Mouse (Mus musculus) midbrain, embryonic 13.5 days (tissue): ENCODE measurements at regions not wholly inside any gene's neighbourhood (a gene's known extent, or its start where the extent isn't known, plus 50 kb on each side); places are given as distances from the start of the nearest gene placed in this dataset.
A peak's percentile ranks its signal among the peaks of the same experiment; 100 is the strongest.

ENCODE experiments used
- ATAC-seq: fragments of 200-750 bp; cut with Nextera tagmentation; 2 replicates; pipeline ENCODE4 v1.8.0; 2017; ENCODE audit warnings: mild to moderate bottlenecking, moderate TSS enrichment, moderate library complexity
- H3K27ac ChIP-seq: fragments of 300-500 bp; sonication (generic); 2 replicates; pipeline ENCODE4 v1.5.1; 2015; ENCODE audit warnings: inconsistent platforms, mild to moderate bottlenecking, moderate library complexity
- H3K27me3 ChIP-seq: fragments of 300-500 bp; sonication (generic); 2 replicates; pipeline ENCODE4 v1.6.1; 2015; ENCODE audit warnings: mild to moderate bottlenecking, inconsistent platforms
- H3K36me3 ChIP-seq: fragments of 300-500 bp; sonication (generic); 2 replicates; pipeline ENCODE4 v1.6.1; 2015; ENCODE audit warnings: mild to moderate bottlenecking, inconsistent platforms
- H3K4me1 ChIP-seq: fragments of 300-500 bp; sonication (generic); replicated peaks from 2 replicates; pipeline ENCODE4 v1.6.1; 2015; ENCODE audit warnings: inconsistent platforms
- H3K4me2 ChIP-seq: fragments of 300-500 bp; sonication (generic); replicated peaks from 2 replicates; pipeline ENCODE4 v1.6.1; 2015; ENCODE audit warnings: moderate library complexity, mild to moderate bottlenecking, inconsistent platforms
- H3K4me3 ChIP-seq: fragments of 300-500 bp; sonication (generic); replicated peaks from 2 replicates; pipeline ENCODE4 v1.5.1; 2015; ENCODE audit warnings: mild to moderate bottlenecking, inconsistent platforms
- H3K9ac ChIP-seq: fragments of 300-500 bp; sonication (generic); replicated peaks from 2 replicates; pipeline ENCODE4 v1.6.1; 2015; ENCODE audit warnings: mild to moderate bottlenecking, inconsistent platforms
- H3K9me3 ChIP-seq: fragments of 300-500 bp; sonication (generic); 2 replicates; pipeline ENCODE4 v1.6.1; 2016; ENCODE audit warnings: mild to moderate bottlenecking, inconsistent platforms
- WGBS: fragments of 180-500 bp; shearing (Covaris S2); methylation state at CpG from one replicate; pipeline ENCODE4 v1.1.7; 2015; 5-methylcytosine and 5-hydroxymethylcytosine counted together

DNA sequence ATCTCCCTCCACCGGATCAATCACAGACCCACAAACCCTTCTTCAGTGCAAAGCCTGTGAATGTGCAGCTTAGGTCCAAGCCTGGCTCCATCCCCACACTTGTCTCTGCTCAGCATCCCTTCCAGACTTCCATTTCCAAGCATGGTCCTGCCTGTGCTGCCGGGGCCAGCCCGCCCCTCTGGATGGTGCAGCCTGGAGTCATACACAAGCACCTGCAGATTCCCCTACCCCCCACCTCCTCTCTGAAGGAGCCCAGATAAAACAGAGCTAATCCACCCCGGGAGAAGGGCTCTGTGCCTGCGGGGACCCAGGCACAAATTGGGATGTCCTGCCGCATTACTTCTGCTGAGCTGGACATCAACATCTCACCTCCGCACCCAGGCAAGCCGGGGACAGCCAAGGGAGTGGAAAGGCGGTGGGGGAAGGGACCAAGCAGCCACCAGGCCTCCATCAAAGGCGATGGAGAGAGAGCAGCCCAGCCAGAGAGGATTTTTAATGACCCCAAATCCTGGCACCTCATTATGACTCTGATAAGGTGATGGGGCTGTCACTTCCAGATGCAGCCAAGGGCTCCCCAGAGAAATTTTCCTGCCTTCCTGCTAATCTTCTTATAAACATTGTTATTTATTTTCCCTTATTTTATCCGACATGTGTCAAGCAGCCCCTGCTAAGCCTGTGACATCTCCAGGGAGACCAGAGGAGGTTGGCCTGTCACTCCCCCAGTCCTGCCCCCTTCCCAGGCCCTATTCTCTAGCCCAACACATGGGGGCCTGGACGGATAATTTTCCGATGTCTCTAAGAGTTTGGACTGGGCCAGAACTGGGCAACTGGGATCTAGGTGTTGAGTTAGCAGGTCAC is 105.5 kb upstream of the Unc5b start:
- WGBS = 6% methylated on average over 13 of the region's 13 CpGs
- H3K9me3 ChIP-seq = no peaks in the 10 kb centered on the region
- no peaks in the 10 kb centered on the region for H3K36me3 ChIP-seq
- peak overlapping the region; percentile 81 for H3K27ac ChIP-seq
- H3K27me3 ChIP-seq = peaks cover 9% of the 10 kb centered on the region
- 0 out of 2 replicates have a peak overlapping the region, but pooled peaks have one; percentile 10 for H3K4me2 ChIP-seq
- peak; percentile 79 for ATAC-seq
- H3K4me3 ChIP-seq = no peak overlapping the region
- peak overlapping the region; percentile 16; the same call in 1 of the 2 replicates for H3K9ac ChIP-seq
- peaks cover 60% of the 10 kb centered on the region for H3K4me1 ChIP-seq

DNA sequence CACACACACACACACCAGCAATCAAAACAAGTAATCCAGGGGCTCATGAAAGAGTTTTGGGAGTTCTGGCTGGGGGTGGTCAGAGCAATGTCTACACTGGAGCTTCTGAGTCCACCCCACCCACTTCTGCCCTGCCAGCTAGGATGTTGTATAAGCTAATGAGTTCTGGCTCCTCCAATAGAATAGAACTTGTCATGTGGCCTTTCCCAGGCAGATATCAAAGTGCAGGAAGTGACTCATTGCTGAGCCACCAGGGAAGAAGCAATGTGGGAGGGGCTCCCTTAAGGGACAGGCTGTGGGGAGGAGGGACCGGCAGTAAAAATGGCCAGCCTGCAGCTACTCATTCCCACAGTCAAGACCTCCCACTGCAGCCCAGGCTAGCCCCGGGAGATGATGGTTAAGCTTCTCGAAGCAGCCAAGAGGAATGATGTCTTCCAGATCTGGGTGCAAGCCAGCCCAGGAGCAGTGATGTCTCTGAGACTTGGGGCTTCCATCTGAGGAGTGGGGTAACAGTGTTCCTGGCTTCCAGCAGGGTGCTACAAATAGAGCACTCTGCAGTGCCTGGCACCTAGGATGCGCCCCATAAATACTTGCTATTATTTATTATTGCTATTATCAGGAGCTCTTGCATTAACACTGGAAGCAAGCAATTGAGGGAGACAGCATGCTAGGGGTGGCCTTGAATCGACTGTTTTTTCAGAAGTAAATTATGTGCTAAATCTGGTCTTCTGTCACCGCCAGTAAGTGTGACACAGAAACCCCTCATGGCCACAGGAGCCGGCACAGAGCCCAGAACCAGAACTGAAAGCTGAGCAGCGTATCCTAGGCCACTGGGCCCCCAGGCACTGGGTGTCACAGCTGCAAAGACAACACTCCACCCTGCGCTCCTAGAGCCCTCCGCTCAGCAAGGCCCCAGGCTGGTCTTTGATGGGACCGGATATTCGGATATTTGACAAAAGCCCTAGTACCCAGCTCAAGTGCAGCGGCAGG is 103.2 kb upstream of the Unc5b start:
- 0 out of 2 replicates have a peak overlapping the region, but pooled peaks have one; percentile 77 for H3K27ac ChIP-seq
- H3K4me1 ChIP-seq = peaks cover 55% of the 10 kb centered on the region
- no peak overlapping the region for H3K9ac ChIP-seq
- WGBS = 63% methylated on average over 13 of the region's 13 CpGs
- H3K4me2 ChIP-seq = no peak overlapping the region
- no peaks in the 10 kb centered on the region for H3K36me3 ChIP-seq
- ATAC-seq = no peak
- H3K9me3 ChIP-seq = no peaks in the 10 kb centered on the region
- peaks cover 18% of the 10 kb centered on the region for H3K27me3 ChIP-seq
- no peak overlapping the region for H3K4me3 ChIP-seq

DNA sequence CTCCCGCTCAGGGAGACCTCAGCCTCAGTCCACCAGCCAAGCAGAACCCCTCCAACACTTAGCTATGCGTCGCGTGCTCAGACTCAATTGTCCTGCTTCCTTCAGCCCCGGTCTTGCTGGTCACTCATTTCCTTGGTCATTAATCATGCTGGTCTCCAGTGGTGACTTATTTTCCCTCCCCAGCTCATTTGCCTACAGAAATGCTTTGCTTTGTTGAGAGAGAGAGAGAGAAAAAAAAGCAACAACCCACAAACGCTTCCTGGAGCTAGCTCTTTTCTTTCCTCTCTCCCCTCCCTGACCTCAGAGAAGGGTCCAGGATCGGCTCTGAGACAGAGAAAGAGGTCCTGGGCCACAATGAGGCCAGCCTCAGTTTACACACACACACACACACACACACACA is 102.5 kb upstream of the Unc5b start:
- Histone ChIP-seq H3K27ac (no peak overlapping the region), H3K36me3 (no peaks in the 10 kb centered on the region), H3K4me3 (no peak overlapping the region), H3K4me2 (no peak overlapping the region), H3K9ac (no peak overlapping the region), H3K27me3 (peaks cover 23% of the 10 kb centered on the region), H3K9me3 (no peaks in the 10 kb centered on the region), H3K4me1 (peaks cover 58% of the 10 kb centered on the region)
- no peak for ATAC-seq
- 23% methylated on average over 7 of the region's 7 CpGs for WGBS

DNA sequence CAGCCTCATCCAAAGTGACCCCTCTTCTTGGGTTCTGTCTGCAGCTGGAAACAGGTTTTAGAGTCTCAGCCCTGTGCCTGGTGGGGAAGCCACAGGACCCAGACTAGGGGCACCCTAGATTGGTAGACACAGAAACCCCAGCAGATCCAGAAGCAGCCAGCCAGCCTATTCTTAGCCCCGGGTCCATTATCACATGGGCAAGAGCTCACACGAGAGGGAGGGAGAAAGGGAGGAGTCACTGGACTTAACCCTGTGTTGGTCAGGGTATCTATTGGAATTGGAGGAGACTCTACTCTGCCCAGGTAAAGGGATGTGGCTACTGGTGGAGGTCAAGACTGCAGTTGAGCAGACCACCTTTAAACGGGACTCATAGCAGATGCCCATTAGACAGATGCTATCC is 101.5 kb upstream of the Unc5b start:
- Histone ChIP-seq H3K9me3 (no peaks in the 10 kb centered on the region), H3K9ac (no peak overlapping the region), H3K4me1 (peaks cover 56% of the 10 kb centered on the region), H3K27ac (no peak overlapping the region), H3K4me3 (no peak overlapping the region), H3K4me2 (no peak overlapping the region), H3K36me3 (no peaks in the 10 kb centered on the region), H3K27me3 (peaks cover 28% of the 10 kb centered on the region)
- ATAC-seq = no peak
- WGBS = 32% methylated on average over 3 of the region's 3 CpGs

DNA sequence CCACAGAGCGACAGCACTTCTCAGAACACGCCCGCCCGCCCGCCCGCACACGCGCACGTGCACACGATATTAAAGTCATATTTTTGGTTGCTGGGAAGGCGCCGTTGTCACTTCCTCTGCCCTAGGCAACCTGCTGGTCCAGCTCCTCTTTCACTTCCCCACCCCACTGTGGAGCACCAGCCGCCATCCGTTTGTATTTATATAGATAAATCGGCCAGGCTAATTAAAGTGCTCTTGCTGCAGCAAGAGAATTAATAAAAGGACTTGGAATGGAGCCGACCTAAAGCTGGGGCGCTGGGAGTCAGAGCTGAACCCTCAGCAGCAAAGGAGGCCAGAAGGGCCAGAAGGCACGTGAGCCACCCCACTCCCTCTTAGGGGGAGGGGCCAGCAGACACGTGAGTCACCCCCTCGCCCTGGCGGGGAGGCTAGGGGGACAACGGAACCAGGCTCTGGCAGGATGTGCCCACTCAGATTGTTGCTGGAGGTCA is 100.6 kb upstream of the Unc5b start:
- H3K27me3 ChIP-seq = peaks cover 37% of the 10 kb centered on the region
- H3K9me3 ChIP-seq = no peaks in the 10 kb centered on the region
- no peak overlapping the region for H3K4me3 ChIP-seq
- no peak overlapping the region for H3K27ac ChIP-seq
- 62% methylated on average over 22 of the region's 22 CpGs for WGBS
- no peaks in the 10 kb centered on the region for H3K36me3 ChIP-seq
- H3K9ac ChIP-seq = no peak overlapping the region
- no peak for ATAC-seq
- H3K4me2 ChIP-seq = no peak overlapping the region
- peaks cover 47% of the 10 kb centered on the region for H3K4me1 ChIP-seq

DNA sequence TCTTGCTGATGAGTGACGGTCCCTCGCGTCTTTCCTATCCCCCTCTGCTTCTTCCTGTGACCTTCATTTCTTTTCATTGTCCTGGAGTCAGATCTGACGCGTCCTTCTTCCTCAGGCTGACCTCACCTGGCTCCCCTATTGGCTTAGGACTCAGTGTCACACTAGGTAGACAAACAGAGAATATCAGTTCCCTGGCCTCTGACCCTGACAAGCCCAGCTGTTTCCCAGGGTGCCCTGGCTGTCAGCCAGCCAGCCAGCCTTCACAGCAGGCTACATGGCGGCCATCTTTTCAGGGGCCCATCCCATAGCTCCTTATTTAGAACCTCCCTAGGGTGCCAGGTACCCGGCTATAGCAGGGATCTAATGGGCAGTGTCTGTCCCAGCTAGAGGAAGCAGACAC is 97.3 kb upstream of the Unc5b start:
- H3K9ac ChIP-seq = no peak overlapping the region
- no peaks in the 10 kb centered on the region for H3K9me3 ChIP-seq
- no peak overlapping the region for H3K4me3 ChIP-seq
- peaks cover 40% of the 10 kb centered on the region for H3K4me1 ChIP-seq
- peaks cover 50% of the 10 kb centered on the region for H3K27me3 ChIP-seq
- no peaks in the 10 kb centered on the region for H3K36me3 ChIP-seq
- ATAC-seq = no peak
- H3K27ac ChIP-seq = no peak overlapping the region
- no peak overlapping the region for H3K4me2 ChIP-seq
- 78% methylated on average over 7 of the region's 7 CpGs for WGBS

DNA sequence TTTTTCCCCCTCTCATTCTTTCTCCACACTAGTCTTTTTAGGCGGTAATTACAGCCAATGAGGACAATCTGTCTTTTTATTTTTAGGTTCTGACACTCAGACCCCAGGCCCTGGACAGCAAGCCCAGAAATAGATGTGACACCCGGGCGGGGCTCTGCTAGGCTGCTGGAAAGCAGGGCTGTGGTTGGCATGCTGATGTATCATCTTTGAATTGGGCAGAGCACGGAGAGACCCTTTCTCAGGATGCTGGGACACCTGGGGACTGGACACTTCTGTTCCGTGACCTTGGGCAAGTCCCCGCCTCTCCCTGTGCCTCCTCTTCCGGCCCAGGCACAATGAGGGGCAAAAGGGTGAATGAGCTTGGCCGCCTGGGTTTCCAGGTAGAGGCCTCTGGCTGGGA is 96.8 kb upstream of the Unc5b start:
- H3K9me3 ChIP-seq = no peaks in the 10 kb centered on the region
- no peak for ATAC-seq
- 81% methylated on average over 8 of the region's 8 CpGs for WGBS

DNA sequence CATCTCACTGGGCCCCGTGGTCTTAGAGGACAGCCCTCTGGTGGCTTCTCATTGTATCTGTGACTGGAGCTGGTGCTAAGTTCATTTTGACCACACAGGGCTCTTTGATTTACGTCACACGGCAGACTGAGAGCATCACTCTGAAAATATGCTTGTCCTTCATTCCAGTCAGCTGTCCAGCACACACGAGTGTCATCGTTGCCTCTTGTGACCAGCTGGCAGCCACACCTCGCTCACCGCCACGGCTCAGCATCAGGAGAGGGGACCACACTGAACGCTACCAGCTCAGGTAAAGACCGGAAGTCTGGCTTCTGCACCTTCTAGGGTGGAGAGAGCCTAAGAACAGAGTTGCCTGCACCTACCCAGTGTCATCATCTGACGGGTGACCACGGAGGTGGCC is 95.3 kb upstream of the Unc5b start:
- Histone ChIP-seq H3K4me1 (peaks cover 34% of the 10 kb centered on the region), H3K36me3 (no peaks in the 10 kb centered on the region), H3K27me3 (peaks cover 59% of the 10 kb centered on the region), H3K9me3 (no peaks in the 10 kb centered on the region), H3K27ac (no peak overlapping the region), H3K9ac (no peak overlapping the region), H3K4me2 (no peak overlapping the region), H3K4me3 (no peak overlapping the region)
- no peak for ATAC-seq
- 85% methylated on average over 12 of the region's 12 CpGs for WGBS

More for the DNA sequence above, 96.8 kb upstream of the Unc5b start:
- Histone ChIP-seq H3K27me3 (peaks cover 50% of the 10 kb centered on the region), H3K27ac (no peak overlapping the region), H3K4me2 (no peak overlapping the region), H3K9ac (no peak overlapping the region), H3K4me3 (no peak overlapping the region), H3K36me3 (no peaks in the 10 kb centered on the region), H3K4me1 (peaks cover 39% of the 10 kb centered on the region)

DNA sequence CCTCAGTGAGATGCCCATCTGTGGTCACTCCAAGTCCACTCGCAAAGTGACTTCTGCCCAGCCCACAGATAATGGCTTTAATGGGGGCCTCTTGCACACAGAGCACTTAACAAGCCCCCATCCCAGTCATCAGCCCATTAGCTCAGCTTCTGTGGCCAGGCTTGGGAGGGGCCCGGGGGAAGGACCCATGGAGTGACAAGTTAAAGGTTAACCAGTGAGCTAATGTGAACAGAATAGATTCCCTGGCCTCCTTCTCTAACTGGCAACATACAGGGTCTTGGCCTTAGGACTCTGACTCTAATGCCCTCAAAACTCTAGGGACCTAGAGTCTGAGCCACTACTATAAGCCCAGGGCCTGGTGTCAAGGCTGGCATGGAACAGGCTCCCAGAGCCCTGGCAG is 94.3 kb upstream of the Unc5b start:
- Histone ChIP-seq H3K4me1 (peaks cover 34% of the 10 kb centered on the region), H3K27me3 (peaks cover 57% of the 10 kb centered on the region), H3K9ac (no peak overlapping the region), H3K36me3 (no peaks in the 10 kb centered on the region), H3K27ac (no peak overlapping the region), H3K4me2 (no peak overlapping the region), H3K4me3 (no peak overlapping the region), H3K9me3 (no peaks in the 10 kb centered on the region)
- ATAC-seq = no peak; the same call in 1 of the 2 replicates
- WGBS = 81% methylated on average over 2 of the region's 2 CpGs

DNA sequence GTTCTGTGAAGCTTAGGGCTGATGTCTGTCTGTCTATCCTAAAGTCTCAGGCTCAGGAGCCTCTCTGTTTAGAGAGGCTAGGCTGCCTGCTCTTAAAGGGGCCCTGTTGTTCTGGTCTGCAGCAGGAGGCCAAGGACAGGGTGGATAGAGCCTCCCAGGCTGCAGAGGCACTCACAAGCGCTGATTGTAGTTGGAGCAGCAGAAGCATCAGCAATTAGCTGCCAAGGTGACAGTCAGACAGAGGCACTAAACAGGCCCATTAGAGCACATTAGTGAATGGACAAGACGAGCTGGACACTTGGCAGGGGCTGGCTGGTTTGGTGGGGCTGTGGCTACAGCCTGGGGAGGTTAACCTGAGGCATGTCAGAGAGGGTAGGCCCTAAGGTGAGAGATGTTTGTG is 93.8 kb upstream of the Unc5b start:
- WGBS = 31% methylated on average over 2 of the region's 2 CpGs
- ATAC-seq = peak; percentile 40
- H3K4me3 ChIP-seq = no peak overlapping the region
- no peak overlapping the region for H3K4me2 ChIP-seq
- H3K27ac ChIP-seq = no peak overlapping the region
- no peak overlapping the region for H3K9ac ChIP-seq
- no peaks in the 10 kb centered on the region for H3K9me3 ChIP-seq
- H3K4me1 ChIP-seq = peaks cover 34% of the 10 kb centered on the region
- peaks cover 60% of the 10 kb centered on the region for H3K27me3 ChIP-seq
- H3K36me3 ChIP-seq = no peaks in the 10 kb centered on the region

DNA sequence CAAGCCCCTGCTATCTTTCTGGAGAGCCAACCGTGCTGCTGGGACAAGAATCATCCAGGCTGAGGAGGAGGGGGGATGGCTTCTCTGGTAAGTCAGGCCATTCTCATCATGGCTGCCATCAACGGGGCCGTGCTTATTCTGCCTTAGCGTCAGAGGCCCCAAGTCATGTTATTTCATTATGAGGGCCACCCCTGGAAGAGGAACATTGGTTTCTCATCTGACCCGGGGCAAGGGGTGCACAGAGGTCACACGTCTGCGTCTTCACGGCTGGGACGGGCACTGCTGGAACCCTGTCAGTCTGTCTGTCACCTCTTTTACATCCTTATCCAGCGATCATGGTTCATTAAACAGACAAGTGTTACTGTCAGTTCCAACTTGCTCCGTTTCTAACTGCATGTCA is 92.4 kb upstream of the Unc5b start:
- no peaks in the 10 kb centered on the region for H3K9me3 ChIP-seq
- H3K27ac ChIP-seq = no peak overlapping the region
- no peak overlapping the region for H3K9ac ChIP-seq
- no peak overlapping the region for H3K4me2 ChIP-seq
- no peaks in the 10 kb centered on the region for H3K36me3 ChIP-seq
- WGBS = 25% methylated on average over 11 of the region's 11 CpGs
- peaks cover 56% of the 10 kb centered on the region for H3K27me3 ChIP-seq
- ATAC-seq = no peak
- H3K4me3 ChIP-seq = no peak overlapping the region
- peaks cover 27% of the 10 kb centered on the region for H3K4me1 ChIP-seq

DNA sequence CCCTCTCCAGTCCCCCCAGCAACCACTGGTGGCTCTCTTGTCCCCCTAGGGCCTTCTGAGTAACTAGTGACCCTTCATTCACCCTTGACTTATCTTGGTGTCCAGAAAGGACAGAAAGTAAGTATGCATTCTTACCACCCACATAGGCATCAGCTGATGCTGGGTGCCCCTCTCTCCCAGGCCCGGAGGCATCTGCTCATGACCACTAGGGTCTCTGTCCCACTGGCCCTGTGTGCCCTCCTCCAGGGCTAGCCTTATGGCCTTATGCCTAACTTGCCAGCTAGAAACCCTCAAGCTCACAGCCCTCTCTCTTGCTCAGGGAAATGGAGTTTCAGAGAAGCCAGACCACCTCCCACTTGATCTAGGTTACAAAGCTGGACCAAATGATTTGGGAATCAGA is 89.2 kb upstream of the Unc5b start:
- Histone ChIP-seq H3K4me3 (no peak overlapping the region), H3K4me1 (peaks cover 53% of the 10 kb centered on the region), H3K27me3 (peaks cover 30% of the 10 kb centered on the region), H3K36me3 (no peaks in the 10 kb centered on the region), H3K9ac (no peak overlapping the region), H3K4me2 (no peak overlapping the region), H3K27ac (no peak overlapping the region), H3K9me3 (no peaks in the 10 kb centered on the region)
- 90% methylated on average over 1 of the region's 1 CpGs for WGBS
- ATAC-seq = no peak
